20 mouse cellular contexts compared by ENCODE assay signal in the genomic region with DNA sequence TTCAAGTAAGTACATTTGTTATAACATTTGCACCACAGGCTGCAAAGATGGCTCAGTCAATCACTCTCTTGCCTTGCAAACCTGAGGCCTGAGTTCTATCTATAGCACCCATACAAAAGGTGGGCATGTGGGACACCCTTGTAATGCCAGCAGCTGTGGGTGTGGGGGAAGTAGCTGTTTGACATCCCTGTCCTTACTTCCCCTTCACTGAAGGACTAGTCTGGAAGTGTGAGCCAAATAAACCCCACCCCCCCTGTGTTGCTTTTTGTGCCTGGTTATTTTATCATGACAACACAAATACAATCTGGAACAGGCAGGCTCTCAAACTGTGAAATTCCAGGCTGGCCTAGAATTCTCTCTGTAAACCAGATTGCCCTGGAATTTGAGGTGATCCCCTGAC. TPM values are rescaled to one million over a fixed set of nuclear protein-coding genes. Genes with fewer than 3 reads are reported as not detected.
"Had no signal": no experiment of that assay in that cellular context is flagged by ENCODE, and none has a peak within 500 bp of the region (broad histone marks: within the 10 kb centered on the region; RNA-seq: fewer than 3 reads in every experiment).

No protein-coding gene starts in this region.

- H3K9ac ChIP-seq: limb, embryonic 12.5 days; liver, embryonic 13.5 days; liver, postnatal 0 days; lung, embryonic 15.5 days; midbrain, embryonic 12.5 days; neural tube, embryonic 13.5 days; stomach, embryonic 15.5 days had no signal

- H3K9me3 ChIP-seq: limb, embryonic 12.5 days; liver, embryonic 13.5 days; lung, embryonic 15.5 days; midbrain, embryonic 12.5 days; neural tube, embryonic 13.5 days; stomach, embryonic 15.5 days had no signal

- H3K27ac ChIP-seq: limb, embryonic 12.5 days; liver, embryonic 13.5 days; lung, embryonic 15.5 days; midbrain, embryonic 12.5 days; neural tube, embryonic 13.5 days; stomach, embryonic 15.5 days had no signal

- H3K27me3 ChIP-seq: limb, embryonic 12.5 days; liver, embryonic 13.5 days; lung, embryonic 15.5 days; neural tube, embryonic 13.5 days; stomach, embryonic 15.5 days had no signal

- DNase-seq: kidney, postnatal 10 days; kidney, postnatal 4 days; liver; liver, embryonic 13.5 days; liver, postnatal 0 days; lung, postnatal 14 days; right cerebral cortex, postnatal 14 days; thymus, postnatal 14 days had no signal

- H3K4me2 ChIP-seq: limb, embryonic 12.5 days; liver, embryonic 13.5 days; lung, embryonic 15.5 days; midbrain, embryonic 12.5 days; neural tube, embryonic 13.5 days; stomach, embryonic 15.5 days had no signal

- H3K36me3 ChIP-seq: limb, embryonic 12.5 days; liver, embryonic 13.5 days; lung, embryonic 15.5 days; midbrain, embryonic 12.5 days; neural tube, embryonic 13.5 days; stomach, embryonic 15.5 days had no signal

- ATAC-seq: liver, postnatal 0 days; midbrain, embryonic 16.5 days had no signal

- H3K4me3 ChIP-seq: layer of hippocampus, adult 2 months; limb, embryonic 12.5 days; liver, embryonic 13.5 days; lung, embryonic 15.5 days; midbrain, embryonic 12.5 days; neural tube, embryonic 13.5 days; stomach, embryonic 15.5 days had no signal

- H3K4me1 ChIP-seq: limb, embryonic 12.5 days; liver, embryonic 13.5 days; lung, embryonic 15.5 days; midbrain, embryonic 12.5 days; neural tube, embryonic 13.5 days; stomach, embryonic 15.5 days had no signal

RNA-seq across cellular contexts. Expression of a gene that starts 8.0 kb away (rescaled TPM):
- total RNA-seq: megakaryocyte-erythroid progenitor cell, adult 5-6 weeks had no signal
- polyA plus RNA-seq: kidney, embryonic 14.5 days; limb, embryonic 12.5 days; spleen, adult 2 months had no signal

RNA-seq across cellular contexts. Expression of a gene that starts 17.3 kb away (rescaled TPM):
- total RNA-seq: layer of hippocampus, adult 2 months; layer of hippocampus, postnatal 10 days; left cerebral cortex, postnatal 36 days had no signal
- polyA plus RNA-seq: liver, postnatal 0 days had no signal

RNA-seq across cellular contexts. Expression of a gene that starts 49.7 kb away (rescaled TPM):
- total RNA-seq: layer of hippocampus, adult 2 months; layer of hippocampus, postnatal 10 days; left cerebral cortex, postnatal 36 days had no signal
